Mouse (Mus musculus): ENCODE results near the gene 2310061I04Rik.

- peak; percentile 74 for TF ChIP-seq POLR2A (IDR thresholded peaks at IDR 0.05; ENCODE audit: borderline replicate concordance, control insufficient read depth, low read depth, low read length)
- no peak for TF ChIP-seq CTCF (IDR thresholded peaks at IDR 0.05; ENCODE audit: control insufficient read depth, insufficient read depth, low read length)
These were observed 12.7 kb upstream of the 2310061I04Rik start, which contains the start of gene Atat1 for GRCm38 (mm10) chr17:35909919-35910369.

Data from bone marrow, adult 2 months (tissue).